Mouse (Mus musculus): Measurements from ENCODE around the gene Defb45. TPM values are rescaled to one million over a fixed set of nuclear protein-coding genes. Genes with fewer than 3 reads are reported as not detected.

Defb45 gene
- polyA plus RNA-seq, 1 experiment, result not detected

DNA sequence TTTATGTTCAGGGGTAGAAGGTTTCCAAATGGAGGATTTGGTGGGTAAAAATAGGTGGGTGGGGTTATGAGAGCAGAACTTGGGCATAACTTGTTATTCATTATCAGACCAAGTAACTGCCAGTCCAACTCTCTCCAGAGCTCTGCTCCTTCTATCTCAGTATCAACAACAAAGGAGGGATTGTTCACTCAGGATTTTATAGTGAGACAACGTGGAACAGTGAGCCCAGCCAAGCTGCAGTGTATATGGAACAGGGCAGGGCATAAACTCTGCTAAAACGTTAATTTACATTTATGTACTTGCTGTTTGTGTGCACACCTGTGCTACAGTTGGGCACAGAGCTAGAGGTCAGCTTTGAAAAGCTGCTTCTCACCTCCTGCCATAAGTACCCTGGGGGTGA lies 10.7 kb downstream of the Defb45 start:
- no peaks in the 10 kb centered on the region for H3K4me1 ChIP-seq (ENCODE audit: control insufficient read depth, insufficient read depth, low read length)
- 34% methylated on average over 2 of the region's 2 CpGs for WGBS
- no peak overlapping the region for H3K27ac ChIP-seq (ENCODE audit: insufficient read depth, low read depth, low read length)
- TF ChIP-seq POLR2A (IDR thresholded peaks at IDR 0.05; ENCODE audit: insufficient read depth, low read depth, low read length) (no peak), CTCF (IDR thresholded peaks at IDR 0.05; ENCODE audit: insufficient read depth, low read depth, low read length) (no peak)
- H3K4me3 ChIP-seq (ENCODE audit: insufficient read depth, low read depth, low read length), result no peak overlapping the region

DNA sequence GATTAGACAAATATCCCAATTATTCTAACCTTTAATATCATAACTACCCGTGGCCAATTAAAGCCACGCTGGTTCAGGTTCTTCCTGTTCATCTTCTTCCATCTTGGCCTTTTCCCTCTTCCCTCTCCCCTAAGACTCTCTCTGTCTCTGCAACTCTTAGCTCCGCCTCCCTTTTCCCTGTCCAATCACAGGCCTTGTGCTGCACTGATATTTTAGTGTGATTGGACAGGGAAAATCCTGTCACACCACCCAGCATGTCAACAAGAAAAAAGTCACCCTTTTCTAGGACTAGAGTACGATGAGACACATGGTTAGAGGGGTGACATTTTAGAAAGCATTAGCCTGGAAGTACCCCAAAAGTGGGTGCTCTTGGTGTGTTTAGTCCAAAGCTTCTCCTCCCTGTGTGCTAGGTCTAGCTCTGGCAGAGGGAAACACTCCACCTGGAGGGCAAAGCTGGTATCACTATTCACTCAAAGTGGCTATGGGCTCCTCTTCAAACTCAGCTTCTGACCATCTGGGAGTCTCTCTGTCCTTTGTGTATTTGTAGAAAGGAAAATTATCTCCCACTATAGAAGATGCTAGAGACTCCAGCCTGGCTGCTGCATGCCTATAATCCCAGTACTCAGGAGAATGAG lies 12.2 kb downstream of the Defb45 start:
- 79% methylated on average over 4 of the region's 4 CpGs for WGBS
- Histone ChIP-seq H3K4me3 (ENCODE audit: insufficient read depth, low read depth, low read length) (no peak overlapping the region), H3K4me1 (ENCODE audit: control insufficient read depth, insufficient read depth, low read length) (no peaks in the 10 kb centered on the region), H3K27ac (ENCODE audit: insufficient read depth, low read depth, low read length) (no peak overlapping the region)
- no peak for TF ChIP-seq CTCF (IDR thresholded peaks at IDR 0.05; ENCODE audit: insufficient read depth, low read depth, low read length)
- TF ChIP-seq POLR2A (IDR thresholded peaks at IDR 0.05; ENCODE audit: insufficient read depth, low read depth, low read length), result no peak

DNA sequence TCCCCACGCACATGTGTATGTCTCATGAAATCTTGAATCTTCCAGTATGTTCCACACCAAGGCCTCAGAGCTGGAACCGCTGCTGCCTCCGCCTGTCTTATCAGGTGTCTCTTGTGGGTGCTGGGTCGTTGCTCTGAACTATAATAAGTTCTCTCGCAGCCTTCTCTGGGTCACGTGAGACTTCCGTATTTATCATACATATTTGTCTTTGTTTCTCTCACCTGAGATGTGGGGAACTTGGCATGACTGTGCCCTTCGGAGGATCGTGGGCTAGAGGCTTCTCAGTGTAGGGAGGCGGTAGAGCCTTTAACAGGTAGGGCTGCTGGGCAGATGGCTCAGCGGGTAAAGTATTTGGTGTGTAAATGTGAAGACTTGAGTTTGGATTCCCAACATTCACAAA lies 18.6 kb downstream of the Defb45 start:
- Histone ChIP-seq H3K4me3 (ENCODE audit: insufficient read depth, low read depth, low read length) (no peak overlapping the region), H3K4me1 (ENCODE audit: control insufficient read depth, insufficient read depth, low read length) (no peaks in the 10 kb centered on the region), H3K27ac (ENCODE audit: insufficient read depth, low read depth, low read length) (no peak overlapping the region)
- WGBS, result 95% methylated on average over 11 of the region's 11 CpGs
- TF ChIP-seq CTCF (IDR thresholded peaks at IDR 0.05; ENCODE audit: insufficient read depth, low read depth, low read length) (no peak), POLR2A (IDR thresholded peaks at IDR 0.05; ENCODE audit: insufficient read depth, low read depth, low read length) (no peak)

DNA sequence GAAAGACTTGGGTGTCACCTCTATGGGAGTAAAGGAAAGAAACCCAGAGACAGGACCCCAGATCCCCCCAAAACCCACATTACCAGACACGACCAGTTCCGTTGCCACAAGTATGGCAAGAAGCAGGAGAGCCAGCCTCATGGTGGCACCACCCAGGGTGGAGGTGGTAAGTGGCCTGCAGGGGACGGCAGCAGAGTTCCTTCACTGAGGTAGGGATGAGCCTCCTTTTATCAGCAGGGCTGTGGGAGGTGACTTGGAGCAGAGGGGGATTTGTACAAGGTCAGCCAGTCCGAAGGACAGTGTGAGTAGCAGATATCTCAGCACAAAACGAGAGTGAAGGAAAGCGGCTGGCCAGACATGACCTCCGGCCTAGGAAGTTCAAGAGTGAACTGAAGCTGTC lies 19.1 kb downstream of the Defb45 start, which contains the start of gene Defb19:
Gene Defb19, minus strand, starts transcription at position 206 of the 400 bp plus-strand sequence.
- no peak within 1 kb of the TSS for H3K27ac ChIP-seq (ENCODE audit: insufficient read depth, low read depth, low read length)
- 85% methylated on average over 7 of the region's 7 CpGs for WGBS
- no peaks in the 10 kb centered on the region for H3K4me1 ChIP-seq (ENCODE audit: control insufficient read depth, insufficient read depth, low read length)
- H3K4me3 ChIP-seq (ENCODE audit: insufficient read depth, low read depth, low read length), result no peak within 1 kb of the TSS
- TF ChIP-seq POLR2A (IDR thresholded peaks at IDR 0.05; ENCODE audit: insufficient read depth, low read depth, low read length) (no peak), CTCF (IDR thresholded peaks at IDR 0.05; ENCODE audit: insufficient read depth, low read depth, low read length) (no peak)

DNA sequence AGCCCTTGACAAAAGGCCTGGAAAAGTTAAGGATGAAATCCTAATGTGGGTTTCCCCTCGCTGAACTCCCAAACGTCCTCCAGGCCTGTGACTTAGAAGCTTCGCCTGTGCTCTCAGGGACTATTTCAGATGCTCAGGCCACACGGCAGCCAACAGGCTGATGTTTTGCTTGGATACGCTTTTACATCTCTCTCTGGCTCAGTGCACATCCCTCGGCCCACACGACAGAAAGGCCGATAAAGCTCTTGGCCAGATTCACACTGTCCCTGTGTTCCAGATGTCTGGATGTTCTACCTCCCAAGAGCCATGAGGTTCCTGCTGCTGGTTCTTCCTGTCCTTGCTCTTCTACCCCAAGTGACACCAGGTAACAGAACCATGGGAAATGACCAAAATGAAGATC lies 25.7 kb downstream of the Defb45 start:
- no peaks in the 10 kb centered on the region for H3K4me1 ChIP-seq (ENCODE audit: control insufficient read depth, insufficient read depth, low read length)
- no peak overlapping the region for H3K4me3 ChIP-seq (ENCODE audit: insufficient read depth, low read depth, low read length)
- no peak overlapping the region for H3K27ac ChIP-seq (ENCODE audit: insufficient read depth, low read depth, low read length)
- TF ChIP-seq CTCF (IDR thresholded peaks at IDR 0.05; ENCODE audit: insufficient read depth, low read depth, low read length) (no peak), POLR2A (IDR thresholded peaks at IDR 0.05; ENCODE audit: insufficient read depth, low read depth, low read length) (no peak)
- 87% methylated on average over 8 of the region's 8 CpGs for WGBS

DNA sequence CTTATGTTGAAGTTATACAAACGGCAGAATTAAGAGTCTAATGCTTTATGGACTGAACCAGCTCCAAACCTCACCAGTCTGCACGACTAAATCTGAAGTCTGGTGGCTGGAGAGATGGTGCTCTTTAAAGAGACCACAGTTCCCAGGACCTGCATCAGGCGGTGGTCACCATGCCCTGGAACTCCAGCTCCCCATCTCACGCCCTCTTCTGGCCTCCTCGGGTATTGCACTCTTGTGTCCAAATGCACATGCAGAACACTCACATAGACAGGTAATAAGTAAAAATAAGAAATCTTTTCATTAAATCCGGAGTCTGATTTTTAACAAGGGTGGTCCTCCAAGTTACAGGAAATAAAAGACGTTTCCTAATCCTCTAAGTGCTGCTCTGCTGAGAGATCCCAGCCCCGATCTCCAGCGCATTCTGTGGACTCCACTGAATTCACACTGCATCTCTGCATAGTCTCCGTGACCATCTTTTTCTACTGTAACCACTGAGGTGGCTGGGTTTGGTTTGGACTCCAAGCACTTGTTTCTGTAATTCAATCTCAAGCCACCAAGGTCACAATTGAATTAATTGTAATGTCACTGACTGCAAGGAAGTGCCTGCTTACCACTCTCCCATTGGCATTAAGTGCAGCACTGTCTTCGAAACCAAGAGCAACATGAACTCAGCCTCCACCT lies 26.9 kb downstream of the Defb45 start, which contains the start of gene Defb21:
Gene Defb21, plus strand, starts transcription at position 631 of the 681 bp plus-strand sequence.
- TF ChIP-seq CTCF (IDR thresholded peaks at IDR 0.05; ENCODE audit: insufficient read depth, low read depth, low read length) (no peak), POLR2A (IDR thresholded peaks at IDR 0.05; ENCODE audit: insufficient read depth, low read depth, low read length) (no peak)
- Histone ChIP-seq H3K4me3 (ENCODE audit: insufficient read depth, low read depth, low read length) (no peak within 1 kb of the TSS), H3K4me1 (ENCODE audit: control insufficient read depth, insufficient read depth, low read length) (no peaks in the 10 kb centered on the region), H3K27ac (ENCODE audit: insufficient read depth, low read depth, low read length) (no peak within 1 kb of the TSS)
- WGBS, result 66% methylated on average over 11 of the region's 11 CpGs

DNA sequence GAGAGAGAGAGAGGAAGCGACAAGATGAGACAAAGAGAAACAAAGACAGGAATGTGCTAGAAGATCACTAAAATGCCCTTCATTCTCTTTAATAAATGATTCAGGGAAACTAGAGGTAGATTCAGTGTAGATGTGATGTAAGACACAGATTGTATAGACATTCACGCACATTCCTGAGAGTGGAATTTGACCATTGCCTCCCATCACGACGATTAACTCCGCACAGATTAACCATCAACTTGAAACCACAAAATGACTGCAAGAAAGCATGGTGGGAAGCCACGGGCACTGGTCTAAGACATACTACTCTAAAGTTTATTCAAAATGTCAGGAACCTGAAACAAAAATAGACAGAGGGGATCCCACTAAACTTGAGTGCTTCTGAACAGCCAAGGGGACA lies 28.9 kb downstream of the Defb45 start:
- H3K27ac ChIP-seq (ENCODE audit: insufficient read depth, low read depth, low read length), result no peak overlapping the region
- no peaks in the 10 kb centered on the region for H3K4me1 ChIP-seq (ENCODE audit: control insufficient read depth, insufficient read depth, low read length)
- no peak for TF ChIP-seq CTCF (IDR thresholded peaks at IDR 0.05; ENCODE audit: insufficient read depth, low read depth, low read length)
- no peak for TF ChIP-seq POLR2A (IDR thresholded peaks at IDR 0.05; ENCODE audit: insufficient read depth, low read depth, low read length)
- 83% methylated on average over 6 of the region's 6 CpGs for WGBS
- H3K4me3 ChIP-seq (ENCODE audit: insufficient read depth, low read depth, low read length), result no peak overlapping the region

DNA sequence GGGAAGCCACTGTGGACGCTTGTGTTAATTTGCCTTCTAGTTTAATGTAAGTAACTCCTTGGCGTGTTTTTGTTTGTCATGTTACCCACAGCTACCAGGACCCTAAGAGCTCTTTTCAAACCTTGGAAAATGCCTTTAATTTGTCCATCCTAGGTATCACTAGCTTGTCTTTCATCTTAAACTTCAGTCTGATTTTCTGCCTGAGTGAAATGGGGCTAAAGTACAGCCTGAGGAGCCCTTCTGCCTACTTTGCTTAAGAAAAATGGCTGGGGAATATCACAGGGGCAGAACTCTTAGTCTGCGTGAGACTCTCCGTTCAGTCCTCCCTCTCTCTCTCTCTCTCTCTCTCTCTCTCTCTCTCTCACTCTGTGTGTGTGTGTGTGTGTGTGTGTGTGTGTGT lies 29.3 kb downstream of the Defb45 start:
- Histone ChIP-seq H3K4me3 (ENCODE audit: insufficient read depth, low read depth, low read length) (no peak overlapping the region), H3K4me1 (ENCODE audit: control insufficient read depth, insufficient read depth, low read length) (no peaks in the 10 kb centered on the region), H3K27ac (ENCODE audit: insufficient read depth, low read depth, low read length) (no peak overlapping the region)
- 81% methylated on average over 4 of the region's 4 CpGs for WGBS
- TF ChIP-seq CTCF (IDR thresholded peaks at IDR 0.05; ENCODE audit: insufficient read depth, low read depth, low read length), result no peak
- TF ChIP-seq POLR2A (IDR thresholded peaks at IDR 0.05; ENCODE audit: insufficient read depth, low read depth, low read length), result no peak

DNA sequence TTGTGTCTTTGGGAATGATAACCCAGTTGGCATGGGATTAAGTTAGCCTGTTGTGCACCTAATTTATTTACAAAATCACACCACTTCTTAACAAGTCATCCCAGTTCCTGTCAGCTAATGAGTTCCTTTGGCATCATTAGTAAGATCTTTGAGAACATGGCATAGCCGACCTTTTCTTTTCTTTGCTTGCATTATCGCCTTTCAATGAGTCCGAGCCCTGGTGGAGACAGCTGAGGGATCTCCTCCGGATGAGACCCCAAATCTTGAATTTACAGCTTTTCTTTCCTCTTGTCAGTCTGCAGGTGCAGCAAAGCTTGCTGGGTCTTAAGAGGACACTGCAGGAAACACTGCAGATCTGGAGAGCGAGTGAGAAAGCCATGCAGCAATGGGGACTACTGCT lies 30.2 kb downstream of the Defb45 start, which contains the start of gene Gm17416:
Gene Gm17416, plus strand, starts transcription at position 301 of the 400 bp plus-strand sequence.
- no peak for TF ChIP-seq POLR2A (IDR thresholded peaks at IDR 0.05; ENCODE audit: insufficient read depth, low read depth, low read length)
- TF ChIP-seq CTCF (IDR thresholded peaks at IDR 0.05; ENCODE audit: insufficient read depth, low read depth, low read length), result no peak
- Histone ChIP-seq H3K4me1 (ENCODE audit: control insufficient read depth, insufficient read depth, low read length) (no peaks in the 10 kb centered on the region), H3K4me3 (ENCODE audit: insufficient read depth, low read depth, low read length) (no peak within 1 kb of the TSS), H3K27ac (ENCODE audit: insufficient read depth, low read depth, low read length) (no peak within 1 kb of the TSS)
- 80% methylated on average over 5 of the region's 5 CpGs for WGBS

All from olfactory bulb, adult 2 months (tissue).